Mouse (Mus musculus) MEL (cell line): ENCODE results near the gene Bad. TPM values are rescaled to one million over a fixed set of nuclear protein-coding genes. Genes with fewer than 3 reads are reported as not detected.

ENCODE experiments used
- DNase-seq: peaks from one replicate; pipeline ENCODE4 v3.0.0; 2011; ENCODE audit warnings: low read depth, low spot score
- H3K27ac ChIP-seq: 2 replicates; pipeline ENCODE4 v1.5.1; 2012; ENCODE audit warnings: low read depth, mild to moderate bottlenecking, control low read depth, low read length, moderate library complexity; ENCODE audit not compliant: control insufficient read depth
- H3K27me3 ChIP-seq, 2 experiments: fragments of 150-350 bp in 1 of 2; sonication (generic) in 1 of 2; 2 replicates each; pipeline ENCODE4 v1.6.1; 2012; ENCODE audit warnings: low read length in 2 of 2, mild to moderate bottlenecking in 2 of 2, improper control_type of control experiment in 1 of 2, moderate library complexity in 1 of 2; ENCODE audit not compliant: insufficient read depth in 2 of 2, control insufficient read depth in 1 of 2
- H3K36me3 ChIP-seq, 2 experiments: 2 replicates each; pipeline ENCODE4 v1.6.1; 2012 to 2014; ENCODE audit warnings: low read length in 2 of 2, improper control_type of control experiment in 1 of 2, inconsistent platforms in 1 of 2, mild to moderate bottlenecking in 1 of 2; ENCODE audit not compliant: insufficient read depth in 2 of 2, control insufficient read depth in 1 of 2
- H3K4me1 ChIP-seq, 2 experiments: fragments of 150-350 bp in 1 of 2; sonication (generic) in 1 of 2; 2 replicates each; pipeline ENCODE4 v1.6.1; 2012; ENCODE audit warnings: low read length in 2 of 2, improper control_type of control experiment in 1 of 2, mild to moderate bottlenecking in 1 of 2; ENCODE audit not compliant: insufficient read depth in 2 of 2, control insufficient read depth in 1 of 2
- H3K4me3 ChIP-seq, 2 experiments: fragments of 150-350 bp in 1 of 2; sonication (generic) in 1 of 2; 2 replicates each; pipeline ENCODE4 v1.5.1; 2012; ENCODE audit warnings: low read depth in 2 of 2, low read length in 2 of 2, mild to moderate bottlenecking in 2 of 2, moderate library complexity in 2 of 2, control low read depth in 1 of 2, improper control_type of control experiment in 1 of 2; ENCODE audit not compliant: control insufficient read depth in 1 of 2, insufficient read depth in 1 of 2
- H3K79me2 ChIP-seq: 2 replicates; pipeline ENCODE4 v1.6.1; 2012; ENCODE audit warnings: mild to moderate bottlenecking, low read length, moderate library complexity; ENCODE audit not compliant: control insufficient read depth, poor library complexity, insufficient read depth
- H3K9ac ChIP-seq: 2 replicates; pipeline ENCODE4 v1.6.1; 2012; ENCODE audit warnings: low read depth, mild to moderate bottlenecking, control low read depth, low read length, moderate library complexity; ENCODE audit not compliant: control insufficient read depth, poor library complexity, severe bottlenecking
- H3K9me3 ChIP-seq: fragments of 150-350 bp; sonication (generic); replicated peaks from 2 replicates; pipeline ENCODE4 v1.6.1; 2012; ENCODE audit warnings: mild to moderate bottlenecking, low read length, improper control_type of control experiment, moderate library complexity; ENCODE audit not compliant: insufficient read depth
- BHLHE40 ChIP-seq: IDR thresholded peaks from 2 replicates; pipeline ENCODE4 v1.6.1; 2012; ENCODE audit warnings: low read depth, mild to moderate bottlenecking, inconsistent platforms, low read length, improper control_type of control experiment, borderline replicate concordance
- CHD1 ChIP-seq: IDR thresholded peaks from 2 replicates; pipeline ENCODE4 v1.6.1; 2012; ENCODE audit warnings: low read depth, mild to moderate bottlenecking, inconsistent platforms, low read length, improper control_type of control experiment
- CHD2 ChIP-seq: IDR thresholded peaks from 2 replicates; pipeline ENCODE4 v1.6.1; 2011; ENCODE audit warnings: low read length, improper control_type of control experiment
- CTCF ChIP-seq, 3 experiments: IDR thresholded peaks in 2 of 3; conservative IDR thresholded peaks in 1 of 3; 2 replicates each; pipeline ENCODE4 v1.5.1; 2011 to 2012; ENCODE audit warnings: low read length in 3 of 3, low read depth in 2 of 3, mild to moderate bottlenecking in 2 of 3, improper control_type of control experiment in 1 of 3, inconsistent platforms in 1 of 3, mixed read lengths in 1 of 3, moderate library complexity in 1 of 3; ENCODE audit not compliant: control insufficient read depth in 1 of 3, insufficient read depth in 1 of 3, poor library complexity in 1 of 3, severe bottlenecking in 1 of 3
- ELF1 ChIP-seq: IDR thresholded peaks from 2 replicates; pipeline ENCODE4 v1.6.1; 2014; ENCODE audit warnings: low read depth, mild to moderate bottlenecking, inconsistent platforms, low read length, improper control_type of control experiment, moderate library complexity
- EP300 ChIP-seq, 2 experiments: IDR thresholded peaks; 2 replicates each; pipeline ENCODE4 v1.6.1; 2011; ENCODE audit warnings: improper control_type of control experiment in 2 of 2, low read length in 2 of 2, low read depth in 1 of 2, mild to moderate bottlenecking in 1 of 2
- ETS1 ChIP-seq: IDR thresholded peaks from 2 replicates; pipeline ENCODE4 v1.6.1; 2012; ENCODE audit warnings: low read depth, mild to moderate bottlenecking, inconsistent platforms, low read length, improper control_type of control experiment, moderate library complexity
- GATA1 ChIP-seq: IDR thresholded peaks from 2 replicates; pipeline ENCODE4 v1.6.1; 2011; ENCODE audit warnings: low read depth, low read length, improper control_type of control experiment
- HCFC1 ChIP-seq: IDR thresholded peaks from 2 replicates; pipeline ENCODE4 v1.6.1; 2012; ENCODE audit warnings: low read depth, mild to moderate bottlenecking, inconsistent platforms, low read length, improper control_type of control experiment, moderate library complexity
- JUND ChIP-seq: IDR thresholded peaks from 2 replicates; pipeline ENCODE4 v1.6.1; 2011; ENCODE audit warnings: low read depth, mild to moderate bottlenecking, improper control_type of control experiment, low read length
- KAT2A ChIP-seq: conservative IDR thresholded peaks from 2 replicates; pipeline ENCODE4 v1.6.1; 2012; ENCODE audit warnings: low read depth, low read length, improper control_type of control experiment, inconsistent platforms
- MAX ChIP-seq: IDR thresholded peaks from 2 replicates; pipeline ENCODE4 v1.6.1; 2011; ENCODE audit warnings: low read length, improper control_type of control experiment
- MAZ ChIP-seq: IDR thresholded peaks from 2 replicates; pipeline ENCODE4 v1.6.1; 2012; ENCODE audit warnings: low read depth, mild to moderate bottlenecking, inconsistent platforms, low read length, improper control_type of control experiment
- MEF2A ChIP-seq: IDR thresholded peaks from 2 replicates; pipeline ENCODE4 v1.6.1; 2014; ENCODE audit warnings: low read depth, mild to moderate bottlenecking, inconsistent platforms, low read length, improper control_type of control experiment; ENCODE audit not compliant: poor library complexity, insufficient replicate concordance, severe bottlenecking; ENCODE audit errors: extremely low read depth
- MXI1 ChIP-seq: IDR thresholded peaks from 2 replicates; pipeline ENCODE4 v1.6.1; 2011; ENCODE audit warnings: mild to moderate bottlenecking, low read depth, low read length, improper control_type of control experiment
- MYB ChIP-seq: IDR thresholded peaks from 2 replicates; pipeline ENCODE4 v1.6.1; 2011; ENCODE audit warnings: mild to moderate bottlenecking, low read depth, low read length, improper control_type of control experiment
- MYC ChIP-seq: IDR thresholded peaks from 2 replicates; pipeline ENCODE4 v1.6.1; 2011; ENCODE audit warnings: low read depth, mild to moderate bottlenecking, low read length, improper control_type of control experiment, moderate library complexity
- NELFE ChIP-seq: IDR thresholded peaks from 2 replicates; pipeline ENCODE4 v1.6.1; 2011; ENCODE audit warnings: low read depth, low read length, improper control_type of control experiment
- NRF1 ChIP-seq: IDR thresholded peaks from 2 replicates; pipeline ENCODE4 v1.6.1; 2014; ENCODE audit warnings: low read depth, mild to moderate bottlenecking, inconsistent platforms, low read length, improper control_type of control experiment, moderate library complexity; ENCODE audit not compliant: poor library complexity, insufficient read depth, severe bottlenecking
- POLR2AphosphoS2 ChIP-seq: IDR thresholded peaks from 2 replicates; pipeline ENCODE4 v1.6.1; 2011; ENCODE audit warnings: low read length, improper control_type of control experiment
- POLR2AphosphoS5 ChIP-seq: IDR thresholded peaks from 2 replicates; pipeline ENCODE4 v1.6.1; 2012; ENCODE audit warnings: low read depth, borderline replicate concordance, mild to moderate bottlenecking, inconsistent platforms, low read length, moderate library complexity, mixed read lengths
- RAD21 ChIP-seq: IDR thresholded peaks from 2 replicates; pipeline ENCODE4 v1.6.1; 2011; ENCODE audit warnings: mild to moderate bottlenecking, low read depth, low read length, improper control_type of control experiment
- RCOR1 ChIP-seq: IDR thresholded peaks from 2 replicates; pipeline ENCODE4 v1.6.1; 2012; ENCODE audit warnings: low read depth, mild to moderate bottlenecking, inconsistent platforms, low read length, improper control_type of control experiment
- SIN3A ChIP-seq: IDR thresholded peaks from 2 replicates; pipeline ENCODE4 v1.6.1; 2012; ENCODE audit warnings: low read length, improper control_type of control experiment, inconsistent platforms
- SMC3 ChIP-seq: IDR thresholded peaks from 2 replicates; pipeline ENCODE4 v1.6.1; 2011; ENCODE audit warnings: low read depth, low read length, improper control_type of control experiment
- TCF12 ChIP-seq: IDR thresholded peaks from 2 replicates; pipeline ENCODE4 v1.6.1; 2014; ENCODE audit warnings: low read depth, mild to moderate bottlenecking, inconsistent platforms, low read length, improper control_type of control experiment, moderate library complexity
- UBTF ChIP-seq: IDR thresholded peaks from 2 replicates; pipeline ENCODE4 v1.6.1; 2012; ENCODE audit warnings: low read depth, mild to moderate bottlenecking, inconsistent platforms, low read length, improper control_type of control experiment, moderate library complexity, borderline replicate concordance; ENCODE audit not compliant: insufficient read depth
- USF1 ChIP-seq: IDR thresholded peaks from 2 replicates; pipeline ENCODE4 v1.6.1; 2014; ENCODE audit warnings: low read depth, mild to moderate bottlenecking, inconsistent platforms, low read length, improper control_type of control experiment, moderate library complexity
- ZMIZ1 ChIP-seq: IDR thresholded peaks from 2 replicates; pipeline ENCODE4 v1.6.1; 2012; ENCODE audit warnings: low read depth, mild to moderate bottlenecking, inconsistent platforms, low read length, improper control_type of control experiment, moderate library complexity
- polyA plus RNA-seq, 2 experiments: library from polyadenylated mRNA; stranded (reverse) in 1 of 2; unstranded in 1 of 2; fragments of >175 nt in 1 of 2; fragments of >200 nt in 1 of 2; gene quantifications; 2 replicates each; pipeline versions ENCODE4 v1.2.1 to v1.2.4; 2012; ENCODE audit warnings: low replicate concordance in 2 of 2, low read depth in 1 of 2; ENCODE audit not compliant: insufficient read length in 2 of 2, insufficient read depth in 1 of 2, missing spikeins in 1 of 2
- total RNA-seq: library from RNA; depleted of rRNA; stranded (reverse); fragments of 300-350 nt; gene quantifications from 2 replicates; pipeline ENCODE4 v1.2.3, GENCODE M21; 2012

Gene Bad
- total and polyA plus RNA-seq, 3 experiments: 51.7 to 69.7 TPM; not detected in 1

- Histone ChIP-seq H3K9ac (no peak within 1 kb of the TSS), H3K27ac (no peak within 1 kb of the TSS), H3K36me3 (no peaks in the 10 kb centered on the region), H3K27me3 (no peaks in the 10 kb centered on the region), H3K9me3 (no peaks in the 10 kb centered on the region), H3K4me1 (no peaks in the 10 kb centered on the region), H3K4me3 (no peak within 1 kb of the TSS), H3K79me2 (no peaks in the 10 kb centered on the region)
- TF ChIP-seq HCFC1 (no peak), ETS1 (no peak), EP300 (IDR thresholded peaks at IDR 0.05; ENCODE audit: low read depth in 1 of 2, low read length in 2 of 2) (no peak), ELF1 (no peak), TCF12 (no peak), ZMIZ1 (no peak), POLR2AphosphoS5 (no peak), RCOR1 (no peak), MEF2A (no peak), BHLHE40 (no peak), NELFE (no peak), SIN3A (no peak)
- no peak for DNase-seq
These were observed 7.3 kb upstream of the Bad start, which contains the start of gene Kcnk4 for GRCm38 (mm10) chr19:6934195-6934977. TSS of gene Kcnk4 (minus strand) at chr19:6934515.

GRCm38 (mm10) chr19:6936299-6936698 is 5.4 kb upstream of the Bad start:
- DNase-seq: peak; percentile 59
- no peak overlapping the region for H3K9ac ChIP-seq
- no peaks in the 10 kb centered on the region for H3K9me3 ChIP-seq
- H3K4me1 ChIP-seq: peaks cover 0 to 6% of the 10 kb centered on the region in 2 experiments; a peak in 2 of 4 replicates
- no peak overlapping the region for H3K4me3 ChIP-seq
- no peaks in the 10 kb centered on the region for H3K27me3 ChIP-seq
- H3K36me3 ChIP-seq: peaks cover 0 to 2% of the 10 kb centered on the region in 2 experiments; a peak in 1 of 4 replicates
- H3K27ac ChIP-seq: no peak overlapping the region
- H3K79me2 ChIP-seq: peaks cover 3% of the 10 kb centered on the region; the same call in 1 of the 2 replicates
- TF ChIP-seq ZMIZ1 (no peak), EP300 (IDR thresholded peaks at IDR 0.05; ENCODE audit: low read depth in 1 of 2, low read length in 2 of 2) (no peak), MYB (no peak), KAT2A (no peak), SMC3 (peak; percentile 56), ETS1 (no peak), CTCF (IDR thresholded peaks at IDR 0.05 in 2 of 3, conservative IDR thresholded peaks at IDR 0.05 in 1 of 3; ENCODE audit: control insufficient read depth in 1 of 3, insufficient read depth in 1 of 3, low read depth in 2 of 3, low read length in 3 of 3, poor library complexity in 1 of 3, severe bottlenecking in 1 of 3) (peak; percentile 54 to 72 (median 56)), MAZ (no peak), MYC (no peak), TCF12 (no peak), RAD21 (peak; percentile 56), ELF1 (no peak), RCOR1 (no peak), UBTF (no peak), CHD2 (no peak), POLR2AphosphoS2 (no peak), CHD1 (no peak), NELFE (no peak), MAX (no peak), GATA1 (no peak), USF1 (no peak), HCFC1 (no peak), MEF2A (no peak), NRF1 (no peak), JUND (no peak), MXI1 (no peak)
